Mouse (Mus musculus) T-helper 1 cell (primary cell): ENCODE results near the gene Olfr391-ps.

Experiments
- in situ Hi-C: fragments of 300-600 bp; cut with MboI, MseI; formaldehyde crosslinking; loops from one replicate; pipeline ENCODE4 v1.15.1; 2025; ENCODE audit warnings: high pct_unique_total_duplicates

Olfr391-ps gene

DNA sequence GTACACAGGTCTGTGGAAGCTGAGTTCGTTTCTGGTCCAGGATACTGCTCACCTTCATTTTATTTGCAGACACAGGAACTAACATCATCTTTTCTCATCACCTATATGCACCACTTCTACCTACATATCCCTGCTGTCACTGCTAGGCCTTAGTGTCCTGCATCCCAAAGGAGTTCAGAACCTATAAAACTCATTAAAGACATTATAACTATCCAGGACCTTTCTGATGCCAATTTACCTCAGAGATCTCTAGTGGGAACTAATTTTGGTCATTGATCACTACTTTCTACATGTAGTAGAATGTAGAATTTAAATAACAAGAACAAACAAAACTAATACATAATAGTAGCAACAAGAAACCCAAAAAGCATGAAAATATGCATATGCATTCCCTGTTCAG is at the start of gene Olfr391-ps:
Gene Olfr391-ps (minus strand): TSS at position 101 of the 400 bp plus-strand sequence.
- in situ Hi-C loops: no loop called here

DNA sequence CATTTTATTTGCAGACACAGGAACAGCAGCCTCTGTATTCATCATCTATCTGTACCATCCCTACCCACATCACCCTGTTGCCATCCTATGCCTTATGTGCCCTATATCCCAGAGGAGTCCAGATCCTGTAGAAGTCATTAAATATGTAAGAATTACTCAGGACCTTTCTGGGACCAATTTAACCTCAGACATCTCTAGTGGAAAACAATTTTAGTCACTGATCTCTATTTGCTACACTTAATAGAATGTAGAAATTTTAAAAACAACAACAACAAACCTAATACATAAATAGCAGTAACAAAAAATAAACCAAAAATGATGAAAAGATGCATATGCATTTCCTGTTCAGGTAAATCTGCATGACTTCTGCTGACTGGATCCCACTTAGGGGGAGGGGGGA is 48.5 kb upstream of the Olfr391-ps start, which contains the start of gene Olfr393:
Gene Olfr393 (minus strand): TSS at position 101 of the 400 bp plus-strand sequence.
- in situ Hi-C loops: no loop called here

DNA sequence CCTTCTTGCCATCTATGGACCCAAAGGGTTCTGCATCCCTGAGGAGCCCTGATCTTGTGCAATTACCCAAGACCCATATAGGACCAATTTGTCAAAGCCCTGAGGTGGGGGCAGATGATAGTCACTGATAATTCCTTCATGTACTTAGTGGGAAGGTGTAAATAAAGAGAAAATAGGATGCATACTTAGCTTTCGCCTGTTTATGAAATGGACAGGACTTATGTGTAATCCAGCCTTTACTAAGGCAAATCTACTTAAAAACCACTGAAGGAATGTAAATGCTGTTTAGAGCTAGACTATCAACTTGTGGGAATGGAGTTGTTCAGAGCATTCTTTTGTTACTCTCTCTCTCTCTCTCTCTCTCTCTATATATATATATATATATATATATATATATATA is 14.1 kb upstream of the Olfr391-ps start, which contains the start of gene Olfr392:
Gene Olfr392 (minus strand): TSS at position 101 of the 400 bp plus-strand sequence.
- in situ Hi-C loops: no loop called here

DNA sequence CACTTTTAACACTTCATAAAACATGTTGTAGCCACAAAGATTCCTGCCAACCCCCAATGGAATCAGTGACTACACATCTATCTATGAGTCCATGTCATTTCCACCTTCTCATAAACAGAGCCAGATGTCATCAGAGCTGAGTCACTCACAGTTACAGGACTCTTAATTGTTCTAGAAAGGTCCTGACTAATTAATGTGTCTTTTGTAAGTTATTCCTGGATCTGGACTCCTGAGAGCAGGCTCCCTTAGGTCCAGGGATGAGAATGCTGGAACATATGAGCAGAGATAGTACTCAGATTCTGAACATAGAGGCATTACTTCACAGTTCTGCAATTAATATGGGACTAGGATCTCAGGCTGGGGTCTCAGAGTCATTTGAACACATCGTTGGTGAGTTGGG is 20.2 kb downstream of the Olfr391-ps start, which contains the start of gene Olfr390:
Gene Olfr390 (plus strand): TSS at position 301 of the 400 bp plus-strand sequence.
- in situ Hi-C loops: no loop called here

DNA sequence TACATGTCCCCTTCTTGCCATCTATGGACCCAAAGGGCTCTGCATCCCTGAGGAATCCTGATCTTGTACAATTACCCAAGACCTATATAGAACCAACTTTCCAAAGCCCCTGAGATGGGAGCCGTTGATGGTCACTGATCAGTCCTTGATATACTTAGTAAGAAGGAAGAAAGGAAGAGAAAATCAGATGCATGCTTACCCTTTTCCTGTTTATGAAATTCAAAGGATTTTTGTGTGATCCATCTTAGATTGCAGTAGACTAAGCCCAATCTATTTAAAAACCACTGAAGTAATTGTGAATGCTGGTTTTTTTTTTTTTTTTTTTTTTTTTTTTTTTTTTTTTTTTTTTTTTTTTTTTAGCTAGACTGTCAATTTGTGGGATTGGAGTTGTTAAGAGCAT is 22.2 kb downstream of the Olfr391-ps start, which contains the start of gene Olfr389:
Gene Olfr389 (minus strand): TSS at position 101 of the 400 bp plus-strand sequence.
- in situ Hi-C loops: no loop called here

DNA sequence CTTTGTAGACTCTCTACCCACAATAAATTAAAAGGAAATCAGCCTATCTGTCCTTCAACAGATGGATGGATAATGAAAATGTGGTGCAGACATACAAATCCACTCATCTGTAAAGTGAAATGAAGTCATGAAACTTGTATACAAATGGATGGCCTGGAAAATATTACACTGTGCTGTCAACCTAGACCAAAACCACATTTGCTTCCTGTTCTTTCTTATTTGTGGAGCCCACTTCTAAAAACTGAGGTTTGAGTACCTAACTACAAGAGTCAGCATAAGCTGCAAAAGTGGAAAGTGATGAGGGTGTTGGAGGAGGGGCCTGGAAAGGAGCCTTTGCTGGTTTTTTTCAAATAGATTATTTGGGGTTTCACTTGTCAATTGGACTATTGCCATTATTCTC is 43.7 kb downstream of the Olfr391-ps start:
- in situ Hi-C loops: no loop called here
